Mouse (Mus musculus): ENCODE data around the gene Arfip1.

The Arfip1 gene

DNA sequence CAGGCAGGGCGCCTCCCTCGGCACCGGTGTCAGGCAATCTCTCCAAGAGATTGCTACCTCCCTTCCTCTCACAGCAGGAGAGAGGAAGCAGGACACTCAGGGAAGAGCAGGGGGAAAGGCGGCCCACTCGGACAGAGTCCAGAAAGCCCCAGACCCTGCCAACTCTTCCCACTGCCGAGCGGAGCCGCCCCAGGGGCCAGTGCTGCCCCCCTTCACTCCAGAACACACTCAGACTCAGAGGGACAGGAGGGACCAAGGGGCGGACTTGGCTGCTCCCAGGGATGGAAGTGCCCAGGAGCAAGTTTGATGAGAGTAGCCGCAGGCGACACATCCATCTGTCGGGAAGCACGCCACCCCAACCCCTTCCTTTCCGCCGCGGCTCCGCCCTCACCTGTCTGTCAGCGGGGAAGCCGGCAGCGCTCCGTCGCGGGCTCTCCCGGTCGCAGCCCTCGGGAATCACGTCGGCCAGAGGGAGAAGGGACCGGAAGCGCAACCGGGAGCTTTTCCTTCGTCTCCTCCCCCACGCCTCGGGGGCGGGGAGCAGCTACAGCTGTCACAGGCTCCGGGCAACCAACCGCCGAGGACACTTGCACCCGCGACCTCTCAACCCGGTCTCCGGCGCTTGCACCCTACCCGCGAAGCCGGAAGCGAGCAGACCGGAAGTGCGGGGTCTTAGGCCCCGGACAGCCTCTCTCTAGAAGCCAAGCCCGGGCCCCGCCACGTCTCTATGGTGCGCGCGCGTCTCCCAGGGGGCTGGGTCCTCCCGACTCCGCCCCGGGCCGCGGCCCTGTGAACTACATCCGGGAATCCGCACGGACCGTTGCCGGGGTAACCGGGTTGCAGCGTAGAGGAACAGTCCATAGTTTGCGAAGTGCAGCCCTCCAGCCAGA, at the start of gene Arfip1:
TSS of gene Arfip1 (minus strand) at position 603 of the 890 bp plus-strand sequence.
- peak; percentile 99 for DNase-seq

DNA sequence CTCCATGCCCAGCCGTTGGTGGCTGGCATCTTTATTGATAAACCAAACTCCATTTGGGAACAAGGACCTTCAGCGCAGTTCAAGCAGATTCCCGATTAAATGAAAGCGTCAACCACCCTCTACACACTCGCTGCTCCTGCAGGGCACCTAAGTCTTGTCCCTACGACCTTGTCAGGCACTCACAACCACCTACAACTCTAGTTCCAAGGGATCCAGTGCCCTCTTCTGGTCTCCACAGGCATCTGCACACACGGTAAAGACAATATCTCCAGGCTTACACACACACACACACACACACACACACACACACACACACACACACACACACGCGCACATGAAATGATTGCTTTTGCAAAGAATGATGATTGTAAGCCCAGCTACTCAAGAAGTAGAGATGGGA, 49.2 kb upstream of the Arfip1 start:
- DNase-seq = no peak

DNA sequence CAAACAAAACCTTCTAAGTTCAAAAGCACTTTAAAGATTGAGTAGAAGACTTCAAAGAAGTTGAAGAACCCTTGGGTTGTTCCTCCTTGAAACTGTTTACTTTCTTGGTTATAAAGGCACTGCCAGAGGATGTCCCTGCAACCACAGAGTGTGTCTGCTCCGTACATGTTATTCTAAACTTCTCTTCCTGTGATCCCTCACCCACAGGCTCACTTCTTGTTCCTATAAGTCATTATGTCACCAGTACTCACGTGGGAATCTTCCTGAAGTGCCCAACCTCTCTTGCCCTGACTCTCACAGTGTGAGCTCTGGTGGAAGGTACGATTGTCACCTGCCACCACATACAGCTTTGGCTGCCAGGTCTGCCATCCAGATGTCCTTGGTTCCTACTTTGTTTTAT, 39.6 kb upstream of the Arfip1 start:
- no peak for DNase-seq

DNA sequence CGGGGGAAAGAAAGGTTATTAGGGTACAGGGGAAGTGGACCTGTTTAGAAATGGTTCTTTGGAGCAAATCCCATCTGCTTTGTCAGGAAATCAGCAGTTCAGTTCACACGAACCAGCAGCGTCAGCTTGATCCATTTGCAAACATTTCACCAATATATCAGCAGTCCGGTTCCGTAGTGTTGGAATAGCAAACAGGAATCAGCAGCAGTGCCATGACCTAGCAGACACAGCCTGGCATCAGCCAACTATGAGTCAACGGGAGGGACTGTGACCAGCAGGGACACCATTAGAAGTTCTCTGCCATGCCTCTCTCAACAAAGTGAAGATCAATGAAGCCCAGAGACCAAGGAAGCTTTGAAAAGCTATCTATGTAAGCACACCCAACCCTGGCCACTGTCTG, 37.3 kb upstream of the Arfip1 start:
- DNase-seq = no peak

- DNase-seq = no peak
Measured at GRCm38 (mm10) chr3:84619056-84619455, 36.6 kb upstream of the Arfip1 start.

DNA sequence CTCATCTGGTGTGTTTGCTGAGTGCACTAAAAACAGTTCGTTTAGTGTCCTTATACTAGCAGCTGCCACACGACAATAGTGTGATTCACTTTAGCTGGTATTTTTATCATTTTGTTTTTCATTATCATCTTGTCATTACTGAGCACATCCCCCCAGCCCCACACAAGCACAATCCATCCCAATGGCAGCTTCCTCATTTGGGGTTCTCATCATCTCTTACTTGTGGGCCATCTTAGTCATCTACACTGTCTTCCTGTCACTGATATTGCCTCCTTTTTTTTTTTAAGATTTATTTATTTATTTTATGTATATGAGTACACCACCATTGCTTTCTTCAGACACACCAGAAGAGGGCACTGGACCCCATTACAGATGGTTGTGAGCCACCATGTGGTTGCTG, 36.2 kb upstream of the Arfip1 start:
- no peak for DNase-seq

DNA sequence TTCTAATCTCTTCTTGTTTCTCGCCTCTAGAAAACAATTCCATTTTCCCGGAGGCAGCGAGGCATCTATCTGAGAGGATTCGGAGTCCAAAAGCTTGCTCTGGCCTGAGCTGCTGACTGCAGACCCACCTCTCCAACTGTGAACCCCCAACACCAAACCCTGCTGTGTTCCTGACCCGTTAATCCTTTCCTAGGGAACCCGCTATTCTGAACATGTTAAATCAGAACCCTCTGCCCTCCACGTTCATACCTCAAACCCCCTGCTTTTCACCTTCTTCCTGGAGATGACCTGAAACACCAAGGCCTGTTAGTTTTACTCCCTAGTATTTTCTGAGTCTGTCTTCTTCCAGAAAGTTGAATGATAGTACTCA, 33.4 kb upstream of the Arfip1 start:
- DNase-seq = no peak

GRCm38 (mm10) chr3:84615050-84615855, 32.8 kb upstream of the Arfip1 start:
- DNase-seq = peak; percentile 16

DNA sequence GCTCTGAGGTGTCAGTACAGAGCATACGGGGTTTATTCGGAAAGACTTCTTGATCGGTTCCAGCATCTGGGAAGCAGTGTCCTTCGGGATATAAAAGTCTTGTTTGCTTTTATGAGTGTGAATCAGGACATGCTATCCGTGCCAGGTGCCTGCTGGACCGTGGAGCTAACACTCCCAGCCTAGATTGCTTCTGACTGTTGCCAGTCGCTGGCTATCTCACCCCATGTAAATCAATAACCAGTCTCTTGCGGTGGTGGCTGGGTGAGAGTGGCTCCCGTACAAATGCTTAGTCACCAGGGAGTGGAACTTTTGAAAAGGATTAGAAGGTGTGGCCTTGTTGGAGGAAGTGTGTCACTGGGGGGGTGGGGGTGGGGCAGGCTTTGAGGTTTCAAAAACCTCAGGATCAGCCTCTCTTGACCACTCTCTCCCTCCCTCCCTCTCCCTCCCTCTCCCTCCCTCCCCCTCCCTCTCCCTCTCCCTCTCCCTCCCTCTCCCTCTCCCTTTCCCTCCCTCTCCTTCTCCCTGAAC, 27.8 kb upstream of the Arfip1 start:
- peak; percentile 68 for DNase-seq

- DNase-seq = no peak
Measured at GRCm38 (mm10) chr3:84603212-84603611, 20.8 kb upstream of the Arfip1 start.

DNA sequence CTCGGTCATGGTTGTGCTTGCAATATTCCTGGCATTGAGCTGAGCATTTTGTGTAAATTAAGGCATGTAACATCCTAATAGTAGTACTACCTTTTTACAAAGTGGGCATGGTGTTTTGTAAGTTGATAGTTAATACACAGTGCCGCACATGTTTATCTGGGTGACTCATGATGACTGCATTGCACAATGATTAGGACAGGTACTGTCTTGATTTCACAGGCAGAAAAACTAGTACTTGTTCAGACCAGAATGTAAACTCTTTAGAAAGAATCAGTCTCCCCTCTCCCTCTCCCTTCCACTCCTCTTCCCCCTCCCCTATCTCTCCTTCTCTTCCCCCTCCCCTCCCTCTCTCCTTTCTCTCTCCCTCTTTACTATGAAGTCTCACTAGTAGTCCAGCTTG, 20.3 kb upstream of the Arfip1 start:
- DNase-seq = no peak

- no peak for DNase-seq
Measured at GRCm38 (mm10) chr3:84601870-84602495, 19.6 kb upstream of the Arfip1 start.

DNA sequence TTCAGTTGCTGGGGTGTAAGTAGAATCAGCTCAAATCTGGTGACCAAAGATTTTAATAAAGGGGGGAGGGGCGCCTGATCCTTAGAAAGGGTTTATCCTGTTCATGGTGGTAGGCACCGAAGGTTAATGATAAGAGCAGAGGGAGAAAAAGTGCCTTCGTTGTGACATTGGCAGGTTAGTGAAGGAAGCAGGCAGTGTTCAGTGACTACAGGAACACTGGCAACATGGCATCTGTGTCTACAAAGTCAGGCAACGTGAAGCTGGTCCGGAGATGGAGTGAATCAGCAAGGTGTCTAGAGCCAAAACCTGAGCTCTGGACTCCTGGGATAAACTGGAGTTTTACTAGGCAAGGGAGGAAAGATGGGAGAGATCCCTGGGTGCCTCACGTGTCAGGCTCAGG, 16.3 kb upstream of the Arfip1 start:
- DNase-seq = no peak

- no peak for DNase-seq
Measured at GRCm38 (mm10) chr3:84597996-84598734, 15.7 kb upstream of the Arfip1 start.

DNA sequence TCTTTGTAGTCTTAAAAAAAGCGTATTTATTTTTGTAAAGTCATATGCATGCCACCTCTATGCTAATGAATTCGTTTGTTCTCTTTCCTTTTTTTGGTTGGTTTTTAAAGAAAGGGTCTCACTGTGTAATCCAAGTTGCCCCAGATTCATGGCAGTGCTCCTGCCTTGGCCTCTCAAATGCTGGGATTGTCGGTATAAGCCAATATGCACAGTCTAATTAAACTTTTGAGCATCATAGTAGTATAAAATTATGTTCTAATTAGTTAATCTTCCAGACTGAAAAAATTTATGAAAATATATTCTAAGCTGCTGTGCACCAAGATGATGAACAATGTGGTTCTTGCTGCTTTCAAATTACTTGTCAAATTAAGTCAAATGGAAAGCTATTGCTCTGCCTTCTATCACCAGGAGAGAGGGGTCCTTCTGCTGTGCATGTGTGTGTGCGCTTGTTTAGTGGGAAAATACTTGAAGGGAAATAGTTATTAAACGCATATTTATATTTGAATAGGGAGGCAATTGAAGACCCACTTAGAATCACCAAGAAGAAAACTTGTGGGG, 13.3 kb upstream of the Arfip1 start:
- no peak for DNase-seq

- peak; percentile 12 for DNase-seq
Measured at GRCm38 (mm10) chr3:84594894-84595676, 12.7 kb upstream of the Arfip1 start.

GRCm38 (mm10) chr3:84593274-84593673, 10.8 kb upstream of the Arfip1 start, which contains the start of gene Tigd4:
Gene Tigd4 (plus strand): TSS chr3:84593574.
- DNase-seq = no peak

DNA sequence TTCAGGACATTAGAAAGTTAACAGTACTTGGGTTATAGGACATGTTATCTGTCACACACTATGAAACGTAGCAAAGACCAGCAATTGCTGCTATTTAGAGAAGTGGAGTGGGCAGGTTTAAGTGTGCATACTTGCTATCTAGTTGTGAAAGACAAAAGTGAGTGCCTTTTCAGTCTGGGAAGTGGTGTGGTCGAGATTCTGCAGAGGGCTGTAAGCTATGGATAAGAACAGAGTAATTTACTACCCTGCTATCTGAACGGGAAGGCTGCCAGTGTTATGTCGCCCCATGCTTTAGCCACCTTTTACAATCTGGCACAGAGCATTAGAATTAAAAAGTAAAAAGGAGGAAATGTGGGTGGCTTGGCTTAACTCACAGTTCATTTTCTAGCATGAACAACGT, 4.3 kb upstream of the Arfip1 start:
- no peak for DNase-seq

GRCm38 (mm10) chr3:84582913-84583276, 470 bp upstream of the Arfip1 start:
- DNase-seq = no peak

DNA sequence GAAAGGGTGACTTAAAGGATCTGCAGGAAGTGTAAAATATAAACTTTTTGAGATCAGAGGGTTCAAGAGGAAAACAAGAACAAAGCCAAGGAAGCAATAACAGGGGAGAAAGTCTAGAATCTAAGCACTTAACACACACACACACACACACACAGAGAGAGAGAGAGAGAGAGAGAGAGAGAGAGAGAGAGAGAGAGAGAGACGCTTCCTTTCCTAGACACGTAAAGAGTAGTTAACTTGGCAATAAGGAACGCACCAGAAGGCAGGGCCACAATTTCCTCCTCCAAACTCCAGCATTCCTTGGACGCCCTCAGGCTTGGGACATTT, 766 bp downstream of the Arfip1 start:
- DNase-seq = no peak

DNA sequence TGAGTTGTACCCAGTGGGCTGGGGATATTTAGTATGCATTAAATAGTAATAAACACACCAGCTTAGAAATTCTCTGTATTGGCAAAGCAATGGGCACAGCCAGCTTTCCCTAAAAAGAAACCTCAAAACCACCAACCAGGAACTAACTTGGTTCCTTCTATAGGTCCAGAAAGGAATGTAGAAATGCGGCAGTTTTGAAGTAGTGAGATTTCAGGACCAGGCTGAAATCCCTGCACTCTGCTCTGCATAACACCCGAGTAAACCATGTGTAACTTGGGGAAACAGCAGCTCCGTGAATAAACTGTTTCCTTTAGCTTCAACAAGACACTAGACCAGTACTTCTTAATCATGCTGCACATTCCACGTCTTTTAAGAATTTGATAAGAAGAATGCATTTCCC, 1.7 kb downstream of the Arfip1 start:
- DNase-seq = no peak

DNA sequence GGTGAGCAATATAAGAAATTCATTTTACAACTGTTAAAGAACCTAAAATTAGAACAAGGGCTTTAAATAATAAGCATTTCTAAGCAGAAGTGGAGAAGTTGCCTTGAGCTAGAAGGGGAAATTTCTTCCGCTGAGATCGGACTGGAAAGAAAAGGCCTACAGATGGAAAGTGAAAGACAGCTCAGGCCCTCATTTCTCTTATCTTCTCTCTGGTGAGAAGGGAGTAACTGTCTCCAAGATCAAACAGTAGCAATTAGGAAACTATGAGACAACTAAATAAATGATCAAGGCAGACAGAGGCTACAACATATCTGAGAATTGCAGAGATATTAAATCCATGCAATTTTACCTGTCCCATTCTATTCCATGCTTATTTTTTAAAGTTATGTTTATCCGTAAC, 11.9 kb downstream of the Arfip1 start:
- no peak for DNase-seq

All from kidney, postnatal 10 days (tissue).